ENCODE assay signal across 24 mouse cellular contexts in the genomic region with DNA sequence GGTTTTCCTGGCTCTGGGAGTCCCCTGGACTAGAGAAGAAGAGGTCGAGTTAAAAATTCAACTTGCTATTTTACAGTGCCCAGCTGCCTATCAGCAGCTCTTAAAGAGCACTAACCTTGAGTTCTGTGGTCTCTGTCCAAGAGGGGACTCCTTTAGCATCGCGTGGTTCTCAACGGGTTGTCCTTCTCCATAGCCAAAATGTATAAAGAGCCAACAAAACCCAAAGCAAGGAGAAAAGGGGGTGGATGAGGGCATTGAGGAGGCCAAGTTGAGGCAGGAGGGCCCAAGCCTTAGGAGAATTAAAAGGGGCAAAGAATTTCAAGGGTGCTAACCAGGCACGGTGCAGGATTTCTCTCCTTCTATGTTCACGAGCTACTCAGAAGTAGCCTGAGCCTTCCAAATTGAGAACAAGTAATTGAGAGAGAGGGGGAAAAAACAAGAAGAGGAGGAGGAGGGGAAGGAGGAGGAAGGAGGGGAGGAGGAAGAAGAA. TPM values are rescaled to one million over a fixed set of nuclear protein-coding genes. Genes with fewer than 3 reads are reported as not detected.
DNase-seq lines count a peak whose midpoint lies in the region; ATAC-seq and TF ChIP-seq lines count a peak whose summit lies in the region.
"Had no signal": no experiment of that assay in that cellular context is flagged by ENCODE, and none has a peak within 500 bp of the region (broad histone marks: within the 10 kb centered on the region; RNA-seq: fewer than 3 reads in every experiment).

No protein-coding gene starts in this region.

- peaks cover 61% of the 10 kb centered on the region for H3K27me3 ChIP-seq in forebrain, embryonic 11.5 days (ENCODE audit: control insufficient read depth, insufficient read depth, low read length)
- H3K27me3 ChIP-seq in forebrain, postnatal 0 days (ENCODE audit: insufficient read depth, low read length), result peaks cover 76% of the 10 kb centered on the region
- H3K27me3 ChIP-seq in midbrain, embryonic 11.5 days (ENCODE audit: control insufficient read depth, insufficient read depth, low read length), result peaks cover 90% of the 10 kb centered on the region
- peaks cover 89% of the 10 kb centered on the region for H3K27me3 ChIP-seq in midbrain, embryonic 15.5 days (replicated peaks)
- peaks cover 100% of the 10 kb centered on the region for H3K27me3 ChIP-seq in embryonic facial prominence, embryonic 13.5 days
- peaks cover 42% of the 10 kb centered on the region for H3K27me3 ChIP-seq in forebrain, embryonic 14.5 days (replicated peaks; ENCODE audit: control insufficient read depth, insufficient read depth, low read length)

- no peaks in the 10 kb centered on the region for H3K9me3 ChIP-seq in forebrain, embryonic 11.5 days (ENCODE audit: control insufficient read depth, low read length)
- no peaks in the 10 kb centered on the region for H3K9me3 ChIP-seq in forebrain, postnatal 0 days (ENCODE audit: low read length)
- no peaks in the 10 kb centered on the region for H3K9me3 ChIP-seq in midbrain, embryonic 11.5 days (ENCODE audit: control insufficient read depth, low read length)
- no peaks in the 10 kb centered on the region for H3K9me3 ChIP-seq in midbrain, embryonic 15.5 days
- no peaks in the 10 kb centered on the region for H3K9me3 ChIP-seq in embryonic facial prominence, embryonic 13.5 days
- no peaks in the 10 kb centered on the region for H3K9me3 ChIP-seq in forebrain, embryonic 14.5 days (replicated peaks; ENCODE audit: control insufficient read depth, low read length)
- H3K9me3 ChIP-seq: embryonic facial prominence, embryonic 15.5 days; heart, embryonic 13.5 days; intestine, embryonic 15.5 days had no signal

- ATAC-seq in forebrain, embryonic 11.5 days (replicated peaks; ENCODE audit: low FRiP score), result no peak
- no peak for ATAC-seq in forebrain, postnatal 0 days
- no peak for ATAC-seq in midbrain, embryonic 11.5 days (ENCODE audit: low FRiP score)
- no peak for ATAC-seq in midbrain, embryonic 15.5 days (replicated peaks)
- ATAC-seq in embryonic facial prominence, embryonic 13.5 days (ENCODE audit: insufficient number of reproducible peaks, insufficient read depth, low FRiP score, low TSS enrichment, low read depth), result no peak
- ATAC-seq in forebrain, embryonic 14.5 days, result no peak
- ATAC-seq: intestine, embryonic 15.5 days had no signal

- TF ChIP-seq CTCF in forebrain, postnatal 0 days (IDR thresholded peaks at IDR 0.05; ENCODE audit: low read depth), result no peak

- H3K9ac ChIP-seq in forebrain, embryonic 11.5 days (ENCODE audit: low read length), result peak overlapping the region; percentile 53
- no peak overlapping the region for H3K9ac ChIP-seq in forebrain, postnatal 0 days
- no peak overlapping the region for H3K9ac ChIP-seq in midbrain, embryonic 11.5 days (ENCODE audit: low read length)
- H3K9ac ChIP-seq in midbrain, embryonic 15.5 days, result no peak overlapping the region
- no peak overlapping the region for H3K9ac ChIP-seq in embryonic facial prominence, embryonic 13.5 days
- H3K9ac ChIP-seq in forebrain, embryonic 14.5 days (ENCODE audit: low read length), result peak overlapping the region; percentile 79
- H3K9ac ChIP-seq: embryonic facial prominence, embryonic 15.5 days; heart, embryonic 13.5 days; hindbrain, embryonic 14.5 days; intestine, embryonic 15.5 days had no signal

- H3K27ac ChIP-seq in forebrain, embryonic 11.5 days (ENCODE audit: low read depth, low read length), result no peak overlapping the region
- no peak overlapping the region for H3K27ac ChIP-seq in forebrain, postnatal 0 days (ENCODE audit: low read depth, low read length)
- no peak overlapping the region for H3K27ac ChIP-seq in midbrain, embryonic 11.5 days (ENCODE audit: low read depth, low read length)
- H3K27ac ChIP-seq in midbrain, embryonic 15.5 days, result no peak overlapping the region
- H3K27ac ChIP-seq in embryonic facial prominence, embryonic 13.5 days, result no peak overlapping the region; the same call in 1 of the 2 replicates
- no peak overlapping the region for H3K27ac ChIP-seq in forebrain, embryonic 14.5 days (ENCODE audit: low read depth, low read length)
- H3K27ac ChIP-seq: embryonic facial prominence, embryonic 15.5 days; gastrocnemius, adult 2 months; heart, embryonic 13.5 days; hindbrain, embryonic 14.5 days; intestine, embryonic 15.5 days had no signal

- WGBS in forebrain, embryonic 11.5 days, result 3% methylated on average over 6 of the region's 6 CpGs
- WGBS in forebrain, postnatal 0 days, result 14% methylated on average over 6 of the region's 6 CpGs
- WGBS in midbrain, embryonic 11.5 days, result 5% methylated on average over 6 of the region's 6 CpGs
- WGBS in midbrain, embryonic 15.5 days, result 3% methylated on average over 6 of the region's 6 CpGs
- 6% methylated on average over 6 of the region's 6 CpGs for WGBS in embryonic facial prominence, embryonic 13.5 days
- 4% methylated on average over 6 of the region's 6 CpGs for WGBS in forebrain, embryonic 14.5 days

- no peak for DNase-seq in forebrain, embryonic 11.5 days (ENCODE audit: low spot score)
- DNase-seq in forebrain, postnatal 0 days, result no peak
- peak; percentile 94 for DNase-seq in midbrain, embryonic 11.5 days (ENCODE audit: low spot score, missing footprints)
- no peak for DNase-seq in forebrain, embryonic 14.5 days (ENCODE audit: low spot score)
- no peak for DNase-seq in cerebellum, postnatal 14 days
- no peak for DNase-seq in heart, adult 18-20 months
- DNase-seq: adrenal gland, postnatal 10 days; cerebellum, adult 11 months; cerebellum, adult 8-10 months; cerebellum, postnatal 25 days; gastrocnemius, adult 2 months; gastrocnemius, postnatal 25 days; heart, postnatal 4 days had no signal

- H3K4me3 ChIP-seq in forebrain, embryonic 11.5 days (ENCODE audit: low read depth, low read length), result peak overlapping the region; percentile 65
- no peak overlapping the region for H3K4me3 ChIP-seq in forebrain, postnatal 0 days (ENCODE audit: low read depth, low read length)
- H3K4me3 ChIP-seq in midbrain, embryonic 11.5 days (ENCODE audit: low read depth, low read length), result no peak overlapping the region
- H3K4me3 ChIP-seq in midbrain, embryonic 15.5 days, result no peak overlapping the region
- peak overlapping the region; percentile 45; the same call in 1 of the 2 replicates for H3K4me3 ChIP-seq in embryonic facial prominence, embryonic 13.5 days
- H3K4me3 ChIP-seq in forebrain, embryonic 14.5 days (ENCODE audit: low read depth, low read length), result peak overlapping the region; percentile 58
- H3K4me3 ChIP-seq: erythroblast, embryonic 14.5 days; gastrocnemius, adult 2 months; intestine, embryonic 15.5 days had no signal

- peaks cover 18% of the 10 kb centered on the region for H3K4me1 ChIP-seq in forebrain, embryonic 11.5 days (replicated peaks; ENCODE audit: control insufficient read depth, insufficient read depth, low read length)
- H3K4me1 ChIP-seq in forebrain, postnatal 0 days (ENCODE audit: insufficient read depth), result peaks cover 6% of the 10 kb centered on the region
- H3K4me1 ChIP-seq in midbrain, embryonic 11.5 days (ENCODE audit: control insufficient read depth, insufficient read depth, low read length), result peaks cover 19% of the 10 kb centered on the region
- peaks cover 14% of the 10 kb centered on the region for H3K4me1 ChIP-seq in midbrain, embryonic 15.5 days
- H3K4me1 ChIP-seq in embryonic facial prominence, embryonic 13.5 days, result peaks cover 16% of the 10 kb centered on the region
- H3K4me1 ChIP-seq in forebrain, embryonic 14.5 days (ENCODE audit: control insufficient read depth, insufficient read depth, low read length), result peaks cover 4% of the 10 kb centered on the region; the same call in 1 of the 2 replicates

- peak overlapping the region; percentile 57 for H3K4me2 ChIP-seq in forebrain, embryonic 11.5 days (ENCODE audit: low read depth, low read length, severe bottlenecking)
- no peak overlapping the region for H3K4me2 ChIP-seq in forebrain, postnatal 0 days (ENCODE audit: low read depth)
- no peak overlapping the region for H3K4me2 ChIP-seq in midbrain, embryonic 11.5 days
- no peak overlapping the region for H3K4me2 ChIP-seq in midbrain, embryonic 15.5 days
- H3K4me2 ChIP-seq in embryonic facial prominence, embryonic 13.5 days, result no peak overlapping the region
- peak overlapping the region; percentile 65 for H3K4me2 ChIP-seq in forebrain, embryonic 14.5 days (ENCODE audit: low read length)
- H3K4me2 ChIP-seq: embryonic facial prominence, embryonic 15.5 days; heart, embryonic 13.5 days; hindbrain, embryonic 14.5 days; intestine, embryonic 15.5 days had no signal

- no peaks in the 10 kb centered on the region for H3K36me3 ChIP-seq in forebrain, embryonic 11.5 days (ENCODE audit: control insufficient read depth, insufficient read depth, low read length)
- no peaks in the 10 kb centered on the region for H3K36me3 ChIP-seq in forebrain, postnatal 0 days (ENCODE audit: insufficient read depth)
- H3K36me3 ChIP-seq in midbrain, embryonic 11.5 days (ENCODE audit: control insufficient read depth, insufficient read depth, low read length), result no peaks in the 10 kb centered on the region
- H3K36me3 ChIP-seq in midbrain, embryonic 15.5 days (replicated peaks), result no peaks in the 10 kb centered on the region
- no peaks in the 10 kb centered on the region for H3K36me3 ChIP-seq in embryonic facial prominence, embryonic 13.5 days
- H3K36me3 ChIP-seq in forebrain, embryonic 14.5 days (ENCODE audit: control insufficient read depth, insufficient read depth, low read length), result no peaks in the 10 kb centered on the region
- H3K36me3 ChIP-seq: embryonic facial prominence, embryonic 15.5 days; heart, embryonic 13.5 days; intestine, embryonic 15.5 days had no signal

RNA-seq across cellular contexts. Expression of gene Dmrt3, which starts 2.8 kb away (rescaled TPM):
- 21.8 and 23.8 TPM in 2 replicates for polyA plus RNA-seq in forebrain, embryonic 11.5 days (2014; fragmentation: Nextera tagmentation; extraction: Ambion mirVana)
- total RNA-seq in forebrain, postnatal 0 days (2014; rRNA removed), result 1.5 and 1.8 TPM in 2 replicates
- 1.5 and 2.1 TPM in 2 replicates for polyA plus RNA-seq in forebrain, postnatal 0 days (2015; fragmentation: Nextera tagmentation; extraction: Ambion mirVana)
- polyA plus RNA-seq in midbrain, embryonic 11.5 days (2014; fragmentation: Nextera tagmentation; extraction: Ambion mirVana), result 0.43 and 1.3 TPM in 2 replicates
- polyA plus RNA-seq in midbrain, embryonic 15.5 days (2015; fragmentation: Nextera tagmentation; extraction: Ambion mirVana), result 0.22 and 0.32 TPM in 2 replicates
- polyA plus RNA-seq in embryonic facial prominence, embryonic 13.5 days (2015; fragmentation: Nextera tagmentation; extraction: Ambion mirVana), result 1.8 and 2.6 TPM in 2 replicates
- 3.6 and 5.0 TPM in 2 replicates for polyA plus RNA-seq in forebrain, embryonic 14.5 days (2014; fragmentation: Nextera tagmentation; extraction: Ambion mirVana)
- total RNA-seq in heart, adult 18-20 months (2021), result under 1 TPM in 1 of 2 experiments, not detected in 1; 0.15 TPM
- total RNA-seq: adrenal gland, postnatal 10 days; adrenal gland, postnatal 4 days; gastrocnemius, adult 2 months; gastrocnemius, postnatal 25 days; granulocyte monocyte progenitor cell, adult 5-6 weeks; heart, postnatal 4 days; MEL had no signal
- polyA plus RNA-seq: erythroblast, embryonic 14.5 days; heart, postnatal 0 days had no signal

RNA-seq across cellular contexts. Expression of gene Dmrt2, which starts 59.4 kb away (rescaled TPM):
- polyA plus RNA-seq in forebrain, embryonic 11.5 days (2014; fragmentation: Nextera tagmentation; extraction: Ambion mirVana), result 0.41 and 0.48 TPM in 2 replicates
- total RNA-seq in forebrain, postnatal 0 days (2014; rRNA removed), result 2.6 and 3.5 TPM in 2 replicates
- polyA plus RNA-seq in forebrain, postnatal 0 days (2015; fragmentation: Nextera tagmentation; extraction: Ambion mirVana), result 1.8 and 2.1 TPM in 2 replicates
- polyA plus RNA-seq in midbrain, embryonic 11.5 days (2014; fragmentation: Nextera tagmentation; extraction: Ambion mirVana), result 0.20 TPM in 1 of 2 replicates, not detected in the other
- 0.06 TPM in 1 of 2 replicates, not detected in the other for polyA plus RNA-seq in midbrain, embryonic 15.5 days (2015; fragmentation: Nextera tagmentation; extraction: Ambion mirVana)
- polyA plus RNA-seq in embryonic facial prominence, embryonic 13.5 days (2015; fragmentation: Nextera tagmentation; extraction: Ambion mirVana), result 8.7 and 11.5 TPM in 2 replicates
- polyA plus RNA-seq in forebrain, embryonic 14.5 days (2014; fragmentation: Nextera tagmentation; extraction: Ambion mirVana), result 0.58 and 1.1 TPM in 2 replicates
- under 1 TPM; 0.17 to 0.44 TPM for total RNA-seq in heart, adult 18-20 months (2021)
- total RNA-seq: heart, postnatal 4 days; MEL had no signal
- polyA plus RNA-seq: heart, postnatal 0 days; hindbrain, embryonic 14.5 days had no signal

Comparison
In these comparisons a context has a peak if more than half of its experiments do, and no peak if none do; other contexts are left out.
1. H3K4me2 ChIP-seq: peak in forebrain, embryonic 11.5 days (single experiment) and forebrain, embryonic 14.5 days (single experiment); none in forebrain, postnatal 0 days (single experiment), midbrain, embryonic 11.5 days (single experiment), midbrain, embryonic 15.5 days (single experiment) and embryonic facial prominence, embryonic 13.5 days (single experiment).
2. H3K4me3 ChIP-seq: peak in forebrain, embryonic 11.5 days (single experiment), embryonic facial prominence, embryonic 13.5 days (single experiment) and forebrain, embryonic 14.5 days (single experiment); none in forebrain, postnatal 0 days (single experiment), midbrain, embryonic 11.5 days (single experiment) and midbrain, embryonic 15.5 days (single experiment).
3. H3K9ac ChIP-seq: peak in forebrain, embryonic 11.5 days (single experiment) and forebrain, embryonic 14.5 days (single experiment); none in forebrain, postnatal 0 days (single experiment), midbrain, embryonic 11.5 days (single experiment), midbrain, embryonic 15.5 days (single experiment) and embryonic facial prominence, embryonic 13.5 days (single experiment).